Mouse (Mus musculus): ENCODE data around the gene Mllt10.

Mllt10 gene

DNA sequence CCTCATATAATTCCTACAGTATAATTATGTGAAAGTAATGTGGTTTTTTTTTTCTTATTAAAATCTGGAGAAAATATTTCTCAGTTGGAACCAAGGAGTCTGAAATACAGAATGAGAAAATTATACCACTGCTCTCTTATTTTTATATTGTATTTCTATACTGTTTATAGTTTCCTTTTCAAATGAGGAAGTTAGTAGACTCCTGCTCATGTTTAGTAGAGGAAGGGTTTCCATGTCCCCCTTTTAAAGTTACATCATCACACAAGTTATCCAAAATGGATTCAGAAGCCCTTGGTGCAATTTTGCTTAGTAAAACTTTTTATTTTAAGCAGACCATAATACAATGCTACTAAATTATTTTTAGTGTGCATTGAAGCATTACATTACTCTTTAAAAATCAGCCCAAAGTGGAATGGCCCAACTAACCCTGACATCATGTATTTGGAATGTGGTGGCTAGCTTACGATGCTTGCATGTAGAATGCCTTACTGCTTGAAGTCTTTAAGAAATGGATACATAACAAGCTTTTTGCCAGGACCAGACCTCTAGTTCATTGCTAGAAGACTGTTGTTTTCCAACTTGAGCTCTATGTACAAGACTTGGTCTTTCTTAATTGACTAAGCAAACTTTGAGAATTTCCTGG lies 146.9 kb downstream of the Mllt10 start:
- no peak for DNase-seq (ENCODE audit: low read depth)

DNA sequence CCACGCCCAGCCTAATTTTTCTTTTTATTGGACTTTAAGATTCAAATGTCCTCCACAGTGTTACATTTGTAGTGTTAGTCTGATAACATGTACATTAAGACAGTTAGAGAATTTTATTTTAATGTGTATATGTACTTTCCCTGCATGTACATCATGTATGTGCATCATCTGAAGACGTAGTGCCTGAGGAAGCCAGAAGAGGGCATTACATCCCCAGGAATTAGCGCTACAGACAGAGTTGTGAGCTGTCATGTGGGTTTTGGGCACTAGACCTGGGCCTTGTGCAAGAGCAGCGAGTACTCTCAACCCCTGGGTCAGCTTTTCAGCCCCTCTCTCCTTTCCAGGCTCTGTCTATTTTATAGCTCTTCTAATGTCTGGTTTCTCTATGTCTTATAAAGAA lies 147.9 kb downstream of the Mllt10 start:
- no peak for DNase-seq (ENCODE audit: low read depth)

- peak; percentile 79 for DNase-seq (ENCODE audit: low read depth)
These were observed 150.1 kb downstream of the Mllt10 start for GRCm38 (mm10) chr2:18205118-18205517.

GRCm38 (mm10) chr2:18206811-18207210 lies 151.8 kb downstream of the Mllt10 start:
- DNase-seq (ENCODE audit: low read depth), result no peak

DNA sequence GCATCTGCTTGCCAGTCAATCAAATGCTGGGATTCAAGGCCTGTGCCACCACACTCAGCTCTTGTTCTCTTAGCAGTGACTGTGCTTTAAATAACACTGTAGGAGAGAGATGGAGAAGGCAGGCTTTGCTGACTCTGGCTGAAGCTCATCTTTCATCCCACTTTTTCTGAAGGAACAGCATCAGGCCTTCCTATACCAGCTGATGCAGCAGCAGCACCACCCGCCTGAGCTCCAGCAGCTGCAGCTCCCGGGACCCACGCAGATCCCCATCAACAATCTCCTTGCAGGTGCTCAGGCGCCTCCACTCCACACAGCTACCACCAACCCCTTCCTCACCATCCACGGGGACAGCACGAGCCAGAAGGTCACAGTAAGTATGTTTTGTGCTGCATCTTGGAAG lies 153.5 kb downstream of the Mllt10 start:
- DNase-seq (ENCODE audit: low read depth), result no peak

GRCm38 (mm10) chr2:18209211-18209823 lies 154.3 kb downstream of the Mllt10 start:
- no peak for DNase-seq (ENCODE audit: low read depth)

DNA sequence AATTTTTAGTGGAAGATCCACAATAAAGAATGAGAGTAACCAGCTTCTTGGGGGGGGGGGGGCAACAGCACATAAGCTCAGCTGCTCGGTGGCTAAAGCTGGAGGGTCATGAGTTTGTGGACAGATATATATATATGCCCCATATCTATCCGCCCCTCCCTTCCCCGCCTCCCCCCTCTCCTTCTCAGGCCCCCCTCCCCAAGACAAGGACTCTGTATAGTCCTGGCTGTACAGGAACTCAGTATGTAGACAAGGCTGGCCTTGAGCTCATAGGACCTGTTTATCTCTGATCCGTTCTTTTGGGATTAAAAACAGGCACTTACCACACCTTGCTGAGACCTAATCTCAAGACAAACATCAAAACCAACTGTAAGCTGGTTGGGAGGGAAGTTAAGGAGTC lies 154.9 kb downstream of the Mllt10 start:
- DNase-seq (ENCODE audit: low read depth), result no peak

GRCm38 (mm10) chr2:18214031-18214430 lies 159.0 kb downstream of the Mllt10 start:
- DNase-seq (ENCODE audit: low read depth), result no peak

DNA sequence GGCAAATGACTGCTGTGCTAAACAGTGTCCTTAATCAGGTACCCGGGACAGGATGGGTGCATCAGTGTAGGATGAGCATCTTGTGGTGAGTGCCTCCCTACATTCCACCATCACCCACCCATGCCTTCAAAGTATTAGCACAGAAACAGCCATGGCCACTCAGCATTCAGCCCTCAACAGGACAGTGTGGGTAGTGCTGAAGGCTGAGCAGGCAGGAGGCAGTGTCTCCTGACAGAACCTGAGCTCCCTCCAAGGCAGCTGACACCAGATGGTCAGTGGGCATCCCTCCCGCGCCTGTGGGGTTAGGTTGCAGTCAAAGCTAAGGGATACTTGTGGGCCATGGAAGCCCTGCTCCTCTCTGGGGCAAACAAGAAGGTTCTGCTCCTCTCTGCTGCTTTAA lies 162.8 kb downstream of the Mllt10 start:
- no peak for DNase-seq (ENCODE audit: low read depth)

- DNase-seq (ENCODE audit: low read depth), result no peak
These were observed 163.5 kb downstream of the Mllt10 start for GRCm38 (mm10) chr2:18218500-18218899.

DNA sequence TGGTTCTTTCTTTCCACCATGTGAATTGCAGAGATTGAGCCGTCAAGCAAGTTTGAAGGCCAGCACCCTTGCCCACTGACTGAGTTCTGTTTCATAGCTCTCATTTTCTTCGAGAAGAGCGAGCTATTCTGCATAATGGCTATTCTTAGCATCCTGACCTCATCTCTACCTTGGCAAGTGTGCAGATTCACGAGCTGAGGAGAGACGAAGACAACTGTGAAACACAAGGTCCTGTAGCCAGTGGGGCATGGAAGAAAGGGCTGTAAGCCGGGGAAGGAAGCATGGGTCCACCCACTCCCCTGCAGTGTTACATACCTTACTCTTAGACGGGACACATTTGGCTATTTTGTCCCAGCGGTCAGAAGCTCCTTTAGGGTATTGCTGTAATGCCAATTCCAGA lies 164.1 kb downstream of the Mllt10 start:
- DNase-seq (ENCODE audit: low read depth), result no peak

GRCm38 (mm10) chr2:18219569-18219968 lies 164.5 kb downstream of the Mllt10 start:
- DNase-seq (ENCODE audit: low read depth), result no peak

DNA sequence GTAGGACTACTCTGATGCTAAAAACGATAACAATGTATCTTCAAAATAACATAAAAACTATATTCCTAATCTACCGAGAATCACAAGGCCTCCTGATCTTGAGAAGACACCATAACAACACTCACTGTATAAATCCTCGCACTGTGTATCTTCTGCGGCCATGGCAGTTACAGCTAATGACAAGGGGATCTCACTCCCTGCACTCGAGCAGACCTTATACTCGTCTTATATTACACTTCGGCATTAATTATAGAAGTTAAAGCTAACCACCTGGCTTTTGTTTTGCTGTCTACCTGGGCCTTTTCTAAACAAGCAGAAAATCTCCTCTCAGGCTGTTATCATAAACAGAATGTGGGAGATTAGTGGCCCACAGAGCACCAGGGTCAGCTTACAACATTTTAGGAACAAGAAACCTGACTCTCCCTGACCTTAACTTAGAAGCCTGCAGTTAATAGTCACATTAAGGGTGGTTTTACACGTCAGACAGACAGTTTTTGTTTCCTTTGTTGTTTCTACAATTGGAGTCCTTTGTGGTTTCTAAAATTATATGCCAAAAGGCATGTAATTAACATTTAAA lies 173.5 kb downstream of the Mllt10 start:
- no peak for DNase-seq (ENCODE audit: low read depth)

GRCm38 (mm10) chr2:18229279-18229678 lies 174.2 kb downstream of the Mllt10 start:
- no peak for DNase-seq (ENCODE audit: low read depth)

- DNase-seq (ENCODE audit: low read depth), result no peak
These were observed 176.1 kb downstream of the Mllt10 start for GRCm38 (mm10) chr2:18231143-18231542.

DNA sequence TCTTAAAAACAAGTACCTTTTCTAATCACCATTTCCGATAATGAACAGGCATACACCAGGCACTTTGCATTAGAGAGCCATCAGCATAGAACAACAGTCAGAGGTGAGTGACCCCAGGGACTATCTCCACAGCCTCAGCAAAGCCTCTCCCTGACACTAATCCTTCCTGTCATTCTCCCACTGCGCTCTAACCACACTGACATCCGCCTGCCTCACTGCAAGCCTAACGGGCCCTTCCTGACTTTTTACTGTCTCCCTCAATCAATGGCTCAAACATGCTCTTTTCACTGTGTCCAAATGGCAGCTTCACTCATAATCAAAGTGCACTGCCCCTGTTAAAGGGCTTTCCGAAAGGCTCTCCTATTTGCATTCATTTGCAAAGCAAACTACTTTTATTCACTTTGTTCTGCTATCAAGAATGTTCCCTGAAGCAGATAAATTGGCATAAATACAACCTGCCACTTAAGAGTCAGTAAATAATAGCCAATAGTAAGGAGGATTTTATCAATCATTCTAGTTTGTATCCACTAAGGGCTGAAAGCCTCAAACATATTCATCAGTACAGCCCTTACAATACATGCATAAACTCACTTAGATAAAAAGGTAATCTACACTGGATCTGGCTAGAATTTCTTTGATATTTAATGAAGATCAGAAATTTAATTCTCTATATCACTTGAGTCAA lies 178.0 kb downstream of the Mllt10 start:
- DNase-seq (ENCODE audit: low read depth), result no peak

DNA sequence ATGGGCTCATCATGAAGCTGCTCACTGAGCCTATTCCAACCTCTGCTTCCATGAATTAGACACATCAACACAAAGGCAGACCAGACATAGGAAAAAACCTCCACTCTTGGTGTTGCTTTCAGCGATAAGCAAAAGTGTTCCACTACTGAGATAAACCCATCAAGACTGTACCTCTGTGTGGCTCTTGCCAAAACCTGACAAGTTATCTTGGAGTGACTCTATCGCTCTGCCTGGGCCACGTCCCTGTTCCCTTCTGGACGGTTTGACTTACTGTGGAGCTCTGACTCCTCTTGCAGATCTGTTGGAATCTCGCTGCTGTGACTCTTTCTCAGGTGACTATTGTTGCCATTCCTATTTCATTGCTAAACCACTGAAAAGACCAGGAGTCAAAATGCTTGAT lies 180.5 kb downstream of the Mllt10 start:
- DNase-seq (ENCODE audit: low read depth), result no peak

- DNase-seq (ENCODE audit: low read depth), result no peak
These were observed 194.2 kb downstream of the Mllt10 start for GRCm38 (mm10) chr2:18249224-18249623.

Data from induced T-regulatory cell, adult 2 months (primary cell).